Mouse (Mus musculus) erythroblast, embryonic 14.5 days (primary cell): ENCODE results near the gene Gm10944.

Source experiments
- GATA1 ChIP-seq: IDR thresholded peaks from 2 replicates; pipeline ENCODE4 v1.6.1; 2012; ENCODE audit warnings: low read length, inconsistent platforms, mixed read lengths
- TAL1 ChIP-seq: IDR thresholded peaks from 3 replicates; pipeline ENCODE4 v1.6.1; 2012; ENCODE audit warnings: low read length, inconsistent platforms, mixed read lengths

- TF ChIP-seq TAL1: no peak
- TF ChIP-seq GATA1: no peak
Measured at GRCm38 (mm10) chr10:10689668-10690223, 8.6 kb downstream of the Gm10944 start.
